Comparison of ENCODE assay signal across 21 mouse cellular contexts in the genomic region with DNA sequence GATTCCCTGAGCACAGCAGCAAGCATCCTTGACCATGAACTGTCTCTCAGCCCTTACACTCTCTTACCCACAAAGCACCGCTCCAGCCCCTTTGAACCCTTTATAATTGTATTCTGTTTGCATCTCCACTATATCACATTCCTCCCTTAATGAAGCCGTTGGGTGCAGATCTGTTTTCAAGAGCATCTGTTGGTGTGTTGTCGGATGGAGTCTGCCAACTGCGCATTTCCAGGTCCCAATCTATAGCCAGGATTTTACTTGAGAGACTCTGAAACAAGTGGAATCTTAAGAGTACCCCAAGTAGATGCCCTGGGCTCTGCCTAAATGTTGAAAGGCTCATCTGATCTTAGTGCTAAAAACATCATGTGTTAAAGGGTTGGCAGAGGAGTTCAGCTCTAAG. TPM values are rescaled to one million over a fixed set of nuclear protein-coding genes. Genes with fewer than 3 reads are reported as not detected.
A peak's percentile ranks its signal among the peaks of the same experiment; 100 is the strongest.
DNase-seq lines count a peak whose midpoint lies in the region; ATAC-seq and TF ChIP-seq lines count a peak whose summit lies in the region.
"Had no signal": no experiment of that assay in that cellular context is flagged by ENCODE, and none has a peak within 500 bp of the region (broad histone marks: within the 10 kb centered on the region; RNA-seq: fewer than 3 reads in every experiment).

No protein-coding gene starts in this region.

- H3K4me3 ChIP-seq in heart, embryonic 10.5 days = no peak overlapping the region
- H3K4me3 ChIP-seq in midbrain, embryonic 12.5 days = no peak overlapping the region
- H3K4me3 ChIP-seq in midbrain, embryonic 16.5 days (ENCODE audit: low read depth, low read length) = no peak overlapping the region
- no peak overlapping the region for H3K4me3 ChIP-seq in forebrain, embryonic 15.5 days
- no peak overlapping the region for H3K4me3 ChIP-seq in hindbrain, postnatal 0 days (ENCODE audit: low read length)
- H3K4me3 ChIP-seq: erythroblast, embryonic 14.5 days; layer of hippocampus, adult 2 months; limb, embryonic 13.5 days; liver, embryonic 15.5 days; megakaryocyte, embryonic 14.5 days had no signal

- 0 out of 2 replicates have a peak overlapping the region, but pooled peaks have one; percentile 93 for H3K4me2 ChIP-seq in midbrain, embryonic 12.5 days (replicated peaks)
- no peak overlapping the region; the same call in 1 of the 2 replicates for H3K4me2 ChIP-seq in midbrain, embryonic 16.5 days (ENCODE audit: low read length)
- peak overlapping the region; percentile 9; the same call in 1 of the 2 replicates for H3K4me2 ChIP-seq in forebrain, embryonic 15.5 days (replicated peaks)
- peak overlapping the region; percentile 35 for H3K4me2 ChIP-seq in hindbrain, postnatal 0 days (ENCODE audit: low read depth, low read length)
- H3K4me2 ChIP-seq: limb, embryonic 13.5 days; liver, embryonic 15.5 days had no signal

- H3K36me3 ChIP-seq in heart, embryonic 10.5 days = no peaks in the 10 kb centered on the region
- no peaks in the 10 kb centered on the region for H3K36me3 ChIP-seq in midbrain, embryonic 12.5 days
- no peaks in the 10 kb centered on the region for H3K36me3 ChIP-seq in midbrain, embryonic 16.5 days (ENCODE audit: control insufficient read depth, insufficient read depth, low read length)
- H3K36me3 ChIP-seq in forebrain, embryonic 15.5 days = no peaks in the 10 kb centered on the region
- H3K36me3 ChIP-seq in hindbrain, postnatal 0 days (ENCODE audit: insufficient read depth, low read length) = no peaks in the 10 kb centered on the region
- H3K36me3 ChIP-seq: limb, embryonic 13.5 days; liver, embryonic 15.5 days had no signal

- peaks cover 69% of the 10 kb centered on the region for H3K4me1 ChIP-seq in heart, embryonic 10.5 days
- H3K4me1 ChIP-seq in midbrain, embryonic 12.5 days = peaks cover 62% of the 10 kb centered on the region
- peaks cover 56% of the 10 kb centered on the region for H3K4me1 ChIP-seq in midbrain, embryonic 16.5 days (ENCODE audit: control insufficient read depth, insufficient read depth, low read length)
- peaks cover 65% of the 10 kb centered on the region for H3K4me1 ChIP-seq in forebrain, embryonic 15.5 days
- H3K4me1 ChIP-seq in hindbrain, postnatal 0 days (ENCODE audit: insufficient read depth, low read length) = peaks cover 47% of the 10 kb centered on the region

- no peaks in the 10 kb centered on the region for H3K9me3 ChIP-seq in heart, embryonic 10.5 days
- H3K9me3 ChIP-seq in midbrain, embryonic 12.5 days = no peaks in the 10 kb centered on the region
- H3K9me3 ChIP-seq in midbrain, embryonic 16.5 days (replicated peaks; ENCODE audit: control insufficient read depth, low read length, poor library complexity, severe bottlenecking) = no peaks in the 10 kb centered on the region
- no peaks in the 10 kb centered on the region for H3K9me3 ChIP-seq in forebrain, embryonic 15.5 days
- H3K9me3 ChIP-seq in hindbrain, postnatal 0 days (ENCODE audit: low read length) = no peaks in the 10 kb centered on the region
- H3K9me3 ChIP-seq: limb, embryonic 13.5 days; liver, embryonic 15.5 days; megakaryocyte, embryonic 14.5 days had no signal

- DNase-seq in heart, embryonic 10.5 days (ENCODE audit: low spot score) = no peak
- DNase-seq in heart, postnatal 36 days = no peak
- no peak for DNase-seq in hindbrain, postnatal 0 days (ENCODE audit: low spot score)
- DNase-seq in natural killer cell, adult 2 months (ENCODE audit: low spot score in 2 of 2) = no peak
- DNase-seq in layer of hippocampus, postnatal 10 days (ENCODE audit: low spot score in 2 of 2) = no peak
- DNase-seq: adrenal gland, postnatal 14 days; cerebellum, adult 18-20 months; heart, postnatal 14 days; kidney, postnatal 10 days; lung, postnatal 14 days; right cerebral cortex, postnatal 25 days had no signal

- H3K27me3 ChIP-seq in heart, embryonic 10.5 days (ENCODE audit: insufficient read depth, poor library complexity, severe bottlenecking) = peaks cover 8% of the 10 kb centered on the region
- peaks cover 14% of the 10 kb centered on the region for H3K27me3 ChIP-seq in midbrain, embryonic 12.5 days
- H3K27me3 ChIP-seq in midbrain, embryonic 16.5 days (ENCODE audit: control insufficient read depth, insufficient read depth, low read depth, low read length) = no peaks in the 10 kb centered on the region
- no peaks in the 10 kb centered on the region for H3K27me3 ChIP-seq in forebrain, embryonic 15.5 days
- no peaks in the 10 kb centered on the region for H3K27me3 ChIP-seq in hindbrain, postnatal 0 days (ENCODE audit: insufficient read depth, low read length)
- H3K27me3 ChIP-seq: limb, embryonic 13.5 days had no signal

- ATAC-seq in midbrain, embryonic 12.5 days (ENCODE audit: low FRiP score, low read depth) = no peak
- ATAC-seq in midbrain, embryonic 16.5 days = no peak
- ATAC-seq in forebrain, embryonic 15.5 days (replicated peaks) = no peak
- ATAC-seq in hindbrain, postnatal 0 days = no peak
- ATAC-seq: intestine, embryonic 16.5 days had no signal

- TF ChIP-seq CTCF in hindbrain, postnatal 0 days (IDR thresholded peaks at IDR 0.05; ENCODE audit: low read depth) = no peak

- H3K9ac ChIP-seq in midbrain, embryonic 12.5 days (replicated peaks) = no peak overlapping the region
- H3K9ac ChIP-seq in midbrain, embryonic 16.5 days (ENCODE audit: low read depth, low read length) = no peak overlapping the region
- H3K9ac ChIP-seq in forebrain, embryonic 15.5 days (replicated peaks) = no peak overlapping the region
- H3K9ac ChIP-seq in hindbrain, postnatal 0 days (replicated peaks; ENCODE audit: low read length) = no peak overlapping the region
- H3K9ac ChIP-seq: limb, embryonic 13.5 days; liver, embryonic 15.5 days had no signal

- 83% methylated on average over 4 of the region's 4 CpGs for WGBS in heart, embryonic 10.5 days
- WGBS in midbrain, embryonic 12.5 days = 77% methylated on average over 4 of the region's 4 CpGs
- WGBS in midbrain, embryonic 16.5 days = 56% methylated on average over 4 of the region's 4 CpGs
- 50% methylated on average over 4 of the region's 4 CpGs for WGBS in forebrain, embryonic 15.5 days
- 50% methylated on average over 4 of the region's 4 CpGs for WGBS in hindbrain, postnatal 0 days

- intact Hi-C loops in heart, postnatal 36 days (cut with DNase I) = no loop called here

- H3K27ac ChIP-seq in heart, embryonic 10.5 days = peak overlapping the region; percentile 2; the same call in 1 of the 2 replicates
- no peak overlapping the region for H3K27ac ChIP-seq in midbrain, embryonic 12.5 days (replicated peaks)
- H3K27ac ChIP-seq in midbrain, embryonic 16.5 days (ENCODE audit: low read length) = no peak overlapping the region
- no peak overlapping the region; the same call in 1 of the 2 replicates for H3K27ac ChIP-seq in forebrain, embryonic 15.5 days (replicated peaks)
- H3K27ac ChIP-seq in hindbrain, postnatal 0 days = peak overlapping the region; percentile 64
- H3K27ac ChIP-seq: layer of hippocampus, adult 2 months; limb, embryonic 13.5 days; liver, embryonic 15.5 days; stomach, postnatal 0 days had no signal

RNA-seq across cellular contexts. Expression of a gene that starts 3.4 kb away (rescaled TPM):
- polyA plus RNA-seq in heart, embryonic 10.5 days (2016; fragmentation: Nextera tagmentation; extraction: Ambion mirVana) = 21.7 and 27.0 TPM in 2 replicates
- total RNA-seq in heart, postnatal 36 days (2021) = 10 to 100 TPM; 20.8 to 20.9 TPM
- 60.7 and 64.6 TPM in 2 replicates for polyA plus RNA-seq in midbrain, embryonic 12.5 days (2016; fragmentation: Nextera tagmentation; extraction: Ambion mirVana)
- polyA plus RNA-seq in midbrain, embryonic 16.5 days (2015; fragmentation: Nextera tagmentation; extraction: Ambion mirVana) = 61.2 and 65.6 TPM in 2 replicates
- 52.5 and 55.7 TPM in 2 replicates for polyA plus RNA-seq in forebrain, embryonic 15.5 days (2015; fragmentation: Nextera tagmentation; extraction: Ambion mirVana)
- 59.7 and 89.4 TPM in 2 replicates for total RNA-seq in hindbrain, postnatal 0 days (2014; rRNA removed)
- 38.2 and 43.6 TPM in 2 replicates for polyA plus RNA-seq in hindbrain, postnatal 0 days (2015; fragmentation: Nextera tagmentation; extraction: Ambion mirVana)
- total RNA-seq in layer of hippocampus, postnatal 10 days (2021) = 100 to 1,000 TPM; 100 to 113 TPM

Comparison
In these comparisons a context has a peak if more than half of its experiments do, and no peak if none do; other contexts are left out.
1. H3K27ac ChIP-seq: peak in heart, embryonic 10.5 days (single experiment) and hindbrain, postnatal 0 days (single experiment); none in midbrain, embryonic 12.5 days (single experiment), midbrain, embryonic 16.5 days (single experiment) and forebrain, embryonic 15.5 days (single experiment).